Mouse (Mus musculus) midbrain, embryonic 10.5 days (tissue): ENCODE measurements around the gene Ahcy. TPM values are rescaled to one million over a fixed set of nuclear protein-coding genes. Genes with fewer than 3 reads are reported as not detected.
A peak's percentile ranks its signal among the peaks of the same experiment; 100 is the strongest.
"Not testable (repeated sequence)": the region's sequence is repeated elsewhere in the genome, so short reads cannot be mapped to it uniquely, and the experiment has no call there.

ENCODE experiments used
- DNase-seq: peaks from one replicate; pipeline ENCODE4 v3.0.0-alpha.2; 2017; ENCODE audit warnings: low spot score
- H3K27ac ChIP-seq: fragments of 300-500 bp; sonication (generic); replicated peaks from 2 replicates; pipeline ENCODE4 v1.5.1; 2016; ENCODE audit warnings: mild to moderate bottlenecking
- H3K27me3 ChIP-seq: fragments of 300-500 bp; sonication (generic); 2 replicates; pipeline ENCODE4 v1.6.1; 2016; ENCODE audit warnings: low read depth, mild to moderate bottlenecking; ENCODE audit not compliant: poor library complexity, severe bottlenecking
- H3K36me3 ChIP-seq: fragments of 300-500 bp; sonication (generic); 2 replicates; pipeline ENCODE4 v1.6.1; 2016; ENCODE audit warnings: mild to moderate bottlenecking, moderate library complexity
- H3K4me1 ChIP-seq: fragments of 300-500 bp; sonication (generic); 2 replicates; pipeline ENCODE4 v1.6.1; 2016
- H3K4me3 ChIP-seq: fragments of 300-500 bp; sonication (generic); 2 replicates; pipeline ENCODE4 v1.5.1; 2016; ENCODE audit warnings: mild to moderate bottlenecking, moderate library complexity
- H3K9me3 ChIP-seq: fragments of 300-500 bp; sonication (generic); replicated peaks from 2 replicates; pipeline ENCODE4 v1.6.1; 2016; ENCODE audit warnings: mild to moderate bottlenecking
- WGBS: fragments of 180-500 bp; shearing (Covaris S2); methylation state at CpG from one replicate; pipeline ENCODE4 v1.1.7; 2016; 5-methylcytosine and 5-hydroxymethylcytosine counted together
- polyA plus RNA-seq: library from polyadenylated mRNA; unstranded; fragments of >200 nt; fragmentation: Nextera tagmentation; extraction: Ambion mirVana; gene quantifications from 2 replicates; pipeline ENCODE4 v1.2.1, GENCODE M21; 2016

Ahcy gene
- polyA plus RNA-seq, 1 experiment from 2014 or later = 106 TPM

DNA sequence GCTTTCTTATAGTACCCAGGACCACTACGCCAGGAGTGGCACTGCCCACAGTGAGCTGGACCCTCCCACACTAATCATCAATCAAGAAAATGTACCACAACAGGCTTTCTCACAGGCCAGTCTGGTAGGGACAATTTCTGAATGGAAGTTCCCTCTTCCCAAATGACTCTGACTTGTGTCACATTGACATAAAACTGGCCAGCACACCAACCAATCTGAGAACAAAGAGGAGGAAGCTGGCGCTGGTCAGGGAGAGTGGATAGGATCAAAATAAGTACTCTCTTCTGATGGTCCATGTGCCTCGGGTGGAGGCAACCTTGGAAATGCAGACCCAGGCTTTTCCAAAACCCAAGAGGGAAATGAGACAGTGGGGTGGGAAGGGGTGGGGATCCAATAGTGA lies 29.8 kb downstream of the Ahcy start:
- H3K9me3 ChIP-seq = no peaks in the 10 kb centered on the region
- no peaks in the 10 kb centered on the region for H3K36me3 ChIP-seq
- no peak overlapping the region for H3K4me3 ChIP-seq
- H3K4me1 ChIP-seq = 0 out of 2 replicates have a peak, but pooled peaks cover 3% of the 10 kb centered on the region
- WGBS = 89% methylated on average over 3 of the region's 3 CpGs
- DNase-seq = no peak
- H3K27ac ChIP-seq = no peak overlapping the region
- 0 out of 2 replicates have a peak, but pooled peaks cover 3% of the 10 kb centered on the region for H3K27me3 ChIP-seq

DNA sequence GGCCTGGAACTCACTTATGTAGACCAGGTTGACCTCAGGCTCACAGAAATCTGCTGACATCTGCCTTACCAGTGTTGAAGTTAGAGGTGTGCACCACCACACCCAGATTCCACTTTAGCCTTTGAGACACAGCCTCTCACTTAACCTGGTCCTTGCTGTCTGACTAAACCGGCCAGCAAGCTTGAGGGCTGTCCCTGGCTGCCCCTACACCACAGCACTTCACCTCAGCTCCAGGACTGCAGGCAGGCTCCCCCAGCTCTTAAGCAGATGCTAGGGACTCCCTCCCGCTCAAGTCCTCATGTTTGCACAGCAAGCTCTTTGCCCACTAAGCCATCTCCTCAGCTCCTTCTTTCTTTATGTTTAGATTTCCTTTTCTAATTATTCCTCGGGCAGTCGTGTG lies 34.3 kb downstream of the Ahcy start:
- 67% methylated on average over 4 of the region's 4 CpGs for WGBS
- DNase-seq = no peak
- no peaks in the 10 kb centered on the region for H3K36me3 ChIP-seq
- H3K9me3 ChIP-seq = no peaks in the 10 kb centered on the region
- H3K27me3 ChIP-seq = no peaks in the 10 kb centered on the region
- no peak overlapping the region for H3K4me3 ChIP-seq
- H3K4me1 ChIP-seq = peaks cover 6% of the 10 kb centered on the region; the same call in 1 of the 2 replicates
- no peak overlapping the region for H3K27ac ChIP-seq

DNA sequence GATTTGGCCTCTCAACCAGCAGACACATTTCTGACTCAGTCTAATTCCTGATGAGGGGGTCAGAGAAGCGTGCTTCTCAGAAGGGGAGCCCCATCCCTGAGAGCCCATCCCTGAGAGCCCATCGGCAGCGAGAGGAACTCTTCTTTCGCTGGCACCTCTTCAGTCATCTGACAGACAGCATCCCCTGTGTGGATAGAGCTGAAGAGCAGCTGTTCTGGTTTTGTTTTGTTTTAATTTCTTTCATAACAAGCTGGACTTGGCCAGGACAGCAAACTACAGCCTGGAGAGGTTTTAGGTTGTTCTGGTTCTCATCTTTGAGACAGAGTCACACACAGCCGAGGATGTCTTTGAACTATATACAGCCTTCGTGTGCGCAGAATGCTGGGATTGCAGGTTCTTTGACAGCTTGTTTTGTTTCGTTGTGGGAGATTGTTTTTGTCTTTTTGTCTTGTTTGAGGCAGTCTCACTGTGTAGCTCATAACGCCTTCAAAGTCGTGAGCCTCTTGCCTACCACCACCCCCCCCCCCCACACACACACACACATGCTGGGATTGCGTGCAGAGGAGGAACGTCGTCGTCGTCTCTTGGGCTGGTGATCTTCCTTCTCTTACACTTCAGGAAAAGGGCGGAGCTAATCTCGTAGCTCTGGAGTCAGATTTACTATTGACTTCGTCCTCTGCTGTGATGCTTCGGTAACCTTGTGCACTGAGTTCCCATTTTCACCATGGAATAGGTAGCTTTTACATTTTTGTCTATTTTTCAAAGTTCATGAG lies 41.2 kb downstream of the Ahcy start:
- no peak overlapping the region for H3K4me3 ChIP-seq
- DNase-seq = no peak
- no peaks in the 10 kb centered on the region for H3K27me3 ChIP-seq
- WGBS = 54% methylated on average over 19 of the region's 19 CpGs
- no peak overlapping the region for H3K27ac ChIP-seq
- no peaks in the 10 kb centered on the region for H3K9me3 ChIP-seq
- no peaks in the 10 kb centered on the region for H3K36me3 ChIP-seq
- H3K4me1 ChIP-seq = peaks cover 10% of the 10 kb centered on the region

DNA sequence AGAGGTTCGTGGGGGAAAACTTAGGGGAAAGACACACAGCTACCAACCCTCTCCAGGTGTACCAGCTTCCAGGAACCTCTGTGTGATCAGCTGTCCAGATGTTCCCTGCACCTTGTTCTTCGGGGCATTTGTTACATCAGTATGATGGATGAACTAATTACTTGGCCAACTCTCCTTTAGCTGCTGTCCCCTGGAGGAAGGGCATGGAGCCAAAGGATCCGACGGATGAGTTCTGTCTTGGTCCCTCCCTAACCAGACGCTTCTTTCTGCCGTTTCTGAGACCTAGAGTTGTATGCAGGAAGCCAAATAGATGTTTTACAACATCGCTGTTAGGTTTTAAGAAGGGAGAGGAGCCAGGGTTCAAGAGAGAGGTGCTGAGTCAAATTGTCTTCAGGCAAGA lies 43.5 kb downstream of the Ahcy start:
- H3K36me3 ChIP-seq = no peaks in the 10 kb centered on the region
- H3K9me3 ChIP-seq = no peaks in the 10 kb centered on the region
- 84% methylated on average over 7 of the region's 7 CpGs for WGBS
- H3K27me3 ChIP-seq = no peaks in the 10 kb centered on the region
- peaks cover 6% of the 10 kb centered on the region; the same call in 1 of the 2 replicates for H3K4me1 ChIP-seq
- DNase-seq = no peak
- no peak overlapping the region for H3K4me3 ChIP-seq
- H3K27ac ChIP-seq = no peak overlapping the region

DNA sequence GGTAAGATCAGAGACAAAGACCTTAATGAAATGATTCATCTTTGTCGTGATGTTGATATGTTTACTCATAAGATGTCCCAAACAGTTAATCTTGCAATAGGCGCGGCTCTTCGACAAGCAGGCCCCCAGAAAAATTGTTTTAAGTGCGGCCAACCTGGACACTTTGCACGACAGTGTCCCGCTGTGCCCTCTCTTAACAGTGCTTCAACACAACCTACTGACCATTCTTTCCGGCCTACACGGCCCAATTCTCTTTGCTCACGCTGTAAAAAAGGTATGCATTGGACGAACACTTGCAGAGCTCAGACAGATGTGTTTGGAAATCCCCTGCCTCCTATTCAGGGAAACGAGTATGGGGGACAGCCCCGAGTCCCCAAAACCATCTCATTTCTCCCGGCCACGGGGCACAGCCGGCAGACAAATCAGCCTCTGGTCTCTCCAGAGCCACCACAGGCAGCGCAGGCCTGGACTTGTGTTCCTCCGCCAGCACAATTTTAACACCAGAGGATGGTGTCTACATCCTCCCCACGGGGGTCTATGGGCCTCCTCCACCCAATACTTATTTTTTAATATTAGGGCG lies 54.0 kb downstream of the Ahcy start:
- 13% methylated on average over 20 of the region's 20 CpGs for WGBS
- Histone ChIP-seq H3K4me1 (peaks cover 21% of the 10 kb centered on the region), H3K27ac (peak overlapping the region; percentile 91), H3K27me3 (peaks cover 37% of the 10 kb centered on the region), H3K4me3 (peak overlapping the region; percentile 59; the same call in 1 of the 2 replicates)
- H3K9me3 ChIP-seq, H3K36me3 ChIP-seq: not testable (repeated sequence)
- peak; percentile 20 for DNase-seq

DNA sequence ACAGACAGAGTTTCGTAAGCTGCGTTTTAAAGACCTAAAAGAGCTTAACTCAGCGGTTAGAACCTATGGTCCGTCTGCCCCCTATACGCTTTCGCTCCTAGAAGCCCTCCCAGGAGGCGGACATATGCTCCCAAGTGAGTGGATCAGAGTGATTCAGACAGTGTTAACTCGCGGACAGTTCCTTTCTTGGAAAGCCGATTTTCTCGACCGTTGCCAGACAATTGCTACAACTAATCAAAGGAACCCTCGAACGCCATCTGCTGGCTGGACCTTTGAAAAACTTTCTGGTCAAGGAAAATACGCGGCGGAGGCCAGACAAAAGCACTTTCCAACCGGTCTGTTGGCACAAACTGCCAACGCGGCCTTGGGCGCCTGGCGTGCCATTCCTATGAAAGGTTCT lies 54.6 kb downstream of the Ahcy start:
- peaks cover 21% of the 10 kb centered on the region for H3K4me1 ChIP-seq
- no peaks in the 10 kb centered on the region for H3K36me3 ChIP-seq
- WGBS = under 1% methylated on average over 22 of the region's 22 CpGs
- peak overlapping the region; percentile 91 for H3K27ac ChIP-seq
- H3K4me3 ChIP-seq = peak overlapping the region; percentile 59
- H3K27me3 ChIP-seq = peaks cover 38% of the 10 kb centered on the region
- H3K9me3 ChIP-seq = no peaks in the 10 kb centered on the region
- DNase-seq = peak; percentile 93

DNA sequence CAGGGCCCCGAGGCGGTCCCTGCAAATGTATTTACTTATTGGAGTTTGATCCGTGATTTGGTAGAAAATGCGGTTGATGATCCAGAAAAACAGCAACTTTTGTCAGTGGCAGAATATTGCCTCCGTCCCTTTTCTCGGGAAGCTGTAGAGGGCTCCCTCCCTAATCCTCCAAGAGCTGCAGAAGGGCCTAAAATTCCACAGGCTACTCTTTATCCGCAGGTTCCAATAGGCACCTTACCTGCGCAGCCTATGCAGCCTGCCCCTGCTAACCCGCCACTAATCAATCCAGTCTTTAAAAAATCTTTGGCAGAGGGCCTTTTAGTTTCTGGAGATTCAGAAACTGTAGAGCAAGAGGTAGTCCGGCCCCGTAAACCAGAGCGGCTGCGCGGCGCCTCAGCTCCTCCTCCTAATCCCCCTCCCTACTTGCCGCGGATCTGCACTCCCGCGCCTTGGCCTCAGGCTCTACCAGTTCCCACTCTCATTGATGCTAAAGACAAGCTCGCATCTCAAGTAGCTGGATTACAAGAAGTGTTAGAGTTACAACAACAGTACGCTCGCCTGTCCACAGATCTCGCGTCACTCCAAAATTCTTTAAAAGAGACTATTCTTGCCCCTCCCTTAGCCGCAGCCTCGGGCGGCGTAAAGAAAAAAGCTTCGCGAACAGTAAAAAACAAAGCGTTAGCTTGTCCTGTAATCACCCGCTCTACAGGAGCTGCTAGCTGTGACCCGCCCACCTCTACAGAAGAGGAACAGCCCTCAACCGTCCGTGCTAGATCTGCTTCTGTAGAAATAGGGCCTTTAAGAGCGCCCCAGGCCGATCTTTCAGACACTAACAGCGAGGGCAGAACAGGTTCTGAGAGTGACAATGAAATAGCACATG lies 55.3 kb downstream of the Ahcy start:
- no peaks in the 10 kb centered on the region for H3K36me3 ChIP-seq
- peak; percentile 87 for DNase-seq
- H3K27me3 ChIP-seq = peaks cover 42% of the 10 kb centered on the region
- peak overlapping the region; percentile 91 for H3K27ac ChIP-seq
- peaks cover 21% of the 10 kb centered on the region for H3K4me1 ChIP-seq
- peak overlapping the region; percentile 59 for H3K4me3 ChIP-seq
- under 1% methylated on average over 38 of the region's 38 CpGs for WGBS
- no peaks in the 10 kb centered on the region for H3K9me3 ChIP-seq

DNA sequence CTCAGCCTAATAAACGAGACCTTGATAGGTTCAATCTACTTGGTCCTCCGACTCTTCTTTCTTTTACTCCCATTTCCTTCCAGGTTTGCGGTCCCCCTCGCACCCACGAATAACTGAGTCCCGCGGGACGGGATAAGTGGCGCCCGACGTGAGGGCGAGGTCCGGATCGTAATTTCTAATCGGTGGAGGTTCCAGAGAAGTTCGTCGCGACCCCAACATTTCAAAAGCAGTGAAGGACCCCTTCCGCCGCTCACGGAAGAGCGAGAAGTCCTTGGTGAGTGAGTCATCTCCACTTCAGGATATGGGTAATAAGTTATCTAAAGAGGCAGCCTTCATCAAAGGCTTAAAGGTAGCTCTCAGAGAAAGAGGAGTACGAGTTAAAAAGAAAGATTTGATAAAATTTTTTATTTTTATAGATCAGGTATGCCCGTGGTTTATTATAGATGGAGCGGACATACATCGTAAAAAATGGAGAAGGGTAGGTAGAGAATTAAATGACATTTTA lies 56.0 kb downstream of the Ahcy start, which contains the start of gene Gm14226:
TSS of gene Gm14226 (plus strand) at position 16 of the 505 bp plus-strand sequence.
- not testable (repeated sequence) for DNase-seq, H3K9me3 ChIP-seq, H3K36me3 ChIP-seq
- under 1% methylated on average over 24 of the region's 26 CpGs for WGBS
- peaks cover 21% of the 10 kb centered on the region for H3K4me1 ChIP-seq
- peaks cover 49% of the 10 kb centered on the region for H3K27me3 ChIP-seq
- H3K4me3 ChIP-seq = peak within 1 kb of the TSS; percentile 59
- peak within 1 kb of the TSS; percentile 91 for H3K27ac ChIP-seq

DNA sequence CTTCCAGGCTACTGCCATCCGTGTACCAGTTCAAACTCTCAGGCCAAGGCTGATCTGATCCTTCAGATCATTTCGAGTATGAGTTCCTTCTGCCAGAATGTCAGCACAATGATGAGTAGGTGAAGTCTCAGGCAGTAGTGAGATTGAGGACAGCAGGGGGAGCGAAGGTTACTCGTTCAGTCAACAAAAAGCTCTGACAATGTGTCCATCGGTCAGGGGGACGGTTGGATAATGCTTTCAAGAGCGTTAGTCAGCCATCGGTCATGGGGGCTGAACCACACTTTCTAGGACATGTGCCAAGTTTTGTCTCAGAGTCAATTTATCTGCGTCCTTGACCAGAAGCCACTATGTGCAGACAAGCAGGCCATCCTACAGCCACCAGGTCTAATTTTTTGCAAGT lies 57.5 kb downstream of the Ahcy start:
- DNase-seq, H3K27ac ChIP-seq, H3K9me3 ChIP-seq, H3K36me3 ChIP-seq, H3K4me3 ChIP-seq: not testable (repeated sequence)
- Histone ChIP-seq H3K4me1 (peaks cover 21% of the 10 kb centered on the region), H3K27me3 (peaks cover 37% of the 10 kb centered on the region)
- 15% methylated on average over 7 of the region's 9 CpGs for WGBS

DNA sequence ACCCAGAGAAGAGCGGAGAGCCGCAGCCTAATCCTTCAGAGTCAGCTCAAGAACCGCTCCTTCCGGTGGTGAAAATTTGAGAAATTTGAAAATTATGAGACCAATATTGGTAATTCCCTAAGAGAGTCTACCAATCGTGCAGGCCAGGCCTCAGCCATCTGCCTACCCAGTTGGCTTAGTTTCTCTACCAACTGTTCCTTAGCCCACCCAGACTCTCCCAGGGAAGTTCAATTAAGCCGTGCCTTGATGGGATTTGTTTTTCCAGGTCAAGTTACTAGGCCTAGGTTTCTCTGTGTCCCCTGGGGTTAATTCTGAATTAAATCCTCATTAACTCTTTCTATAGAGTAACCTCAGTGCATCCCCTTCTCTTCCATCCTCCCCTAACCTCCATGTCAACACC lies 61.3 kb downstream of the Ahcy start:
- no peaks in the 10 kb centered on the region for H3K4me1 ChIP-seq
- H3K36me3 ChIP-seq = no peaks in the 10 kb centered on the region
- no peaks in the 10 kb centered on the region for H3K9me3 ChIP-seq
- no peak overlapping the region for H3K27ac ChIP-seq
- no peak overlapping the region for H3K4me3 ChIP-seq
- DNase-seq = no peak
- WGBS = 70% methylated on average over 6 of the region's 6 CpGs
- H3K27me3 ChIP-seq = peaks cover 13% of the 10 kb centered on the region

DNA sequence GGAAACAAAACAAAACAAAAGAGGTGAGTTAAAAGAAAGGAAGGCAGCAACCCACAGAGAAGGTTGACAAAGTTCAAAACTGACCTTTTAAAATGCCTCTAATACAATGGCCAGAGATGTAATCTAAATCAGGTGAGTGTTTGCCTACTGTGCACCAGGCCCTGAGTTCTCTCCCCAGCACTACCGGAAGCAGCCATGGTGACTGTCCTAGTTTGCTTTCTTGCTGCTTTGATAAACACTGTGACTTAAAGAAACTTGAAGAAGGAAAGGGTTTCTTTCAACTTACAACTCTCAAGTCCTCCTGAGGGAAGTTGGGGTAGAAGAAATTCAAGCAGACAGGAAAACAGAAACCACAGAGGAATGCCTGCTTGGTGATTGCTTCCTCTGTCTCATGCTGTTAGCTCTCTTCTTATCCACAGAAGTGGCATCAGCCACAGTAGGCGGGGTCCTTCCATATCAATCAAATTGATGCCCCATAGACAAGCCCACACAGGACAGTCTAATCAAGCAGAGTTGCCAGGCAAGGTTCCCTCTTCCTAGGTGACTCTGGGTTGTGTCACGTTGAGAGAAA lies 63.1 kb downstream of the Ahcy start:
- H3K27me3 ChIP-seq = peaks cover 13% of the 10 kb centered on the region; the same call in 1 of the 2 replicates
- H3K9me3 ChIP-seq = no peaks in the 10 kb centered on the region
- DNase-seq = no peak
- WGBS = 58% methylated on average over 3 of the region's 3 CpGs
- H3K4me1 ChIP-seq = no peaks in the 10 kb centered on the region
- no peaks in the 10 kb centered on the region for H3K36me3 ChIP-seq
- no peak overlapping the region for H3K27ac ChIP-seq
- H3K4me3 ChIP-seq = no peak overlapping the region
